Mouse (Mus musculus) kidney, embryonic 14.5 days (tissue): ENCODE measurements around the gene Gm49403. TPM values are rescaled to one million over a fixed set of nuclear protein-coding genes. Genes with fewer than 3 reads are reported as not detected.

Experiments
- ATAC-seq: fragments of 200-750 bp; cut with Nextera tagmentation; 2 replicates; pipeline ENCODE4 v1.8.0; 2017; ENCODE audit warnings: moderate number of reproducible peaks, mild to moderate bottlenecking, moderate TSS enrichment, moderate library complexity; ENCODE audit not compliant: low FRiP score, low TSS enrichment
- H3K27ac ChIP-seq: fragments of 300-500 bp; sonication (generic); 2 replicates; pipeline ENCODE4 v1.5.1; 2014; ENCODE audit warnings: low read depth, mild to moderate bottlenecking, low read length, moderate library complexity, mixed read lengths
- H3K27me3 ChIP-seq: fragments of 300-500 bp; sonication (generic); 2 replicates; pipeline ENCODE4 v1.6.1; 2014; ENCODE audit warnings: mild to moderate bottlenecking, low read length; ENCODE audit not compliant: control insufficient read depth, insufficient read depth
- H3K36me3 ChIP-seq: fragments of 300-500 bp; sonication (generic); 2 replicates; pipeline ENCODE4 v1.6.1; 2014; ENCODE audit warnings: low read length, mixed read lengths; ENCODE audit not compliant: control insufficient read depth, insufficient read depth
- H3K4me1 ChIP-seq: fragments of 300-500 bp; sonication (generic); 2 replicates; pipeline ENCODE4 v1.6.1; 2014; ENCODE audit warnings: low read length, mixed read lengths; ENCODE audit not compliant: control insufficient read depth, insufficient read depth
- H3K4me2 ChIP-seq: fragments of 300-500 bp; sonication (generic); replicated peaks from 2 replicates; pipeline ENCODE4 v1.6.1; 2014; ENCODE audit warnings: low read depth, mild to moderate bottlenecking, low read length
- H3K4me3 ChIP-seq: fragments of 300-500 bp; sonication (generic); 2 replicates; pipeline ENCODE4 v1.5.1; 2014; ENCODE audit warnings: mild to moderate bottlenecking, low read length
- H3K9ac ChIP-seq: fragments of 300-500 bp; sonication (generic); 2 replicates; pipeline ENCODE4 v1.6.1; 2014; ENCODE audit warnings: low read depth, mild to moderate bottlenecking, low read length, moderate library complexity
- H3K9me3 ChIP-seq: fragments of 300-500 bp; sonication (generic); 2 replicates; pipeline ENCODE4 v1.6.1; 2016; ENCODE audit warnings: low read length; ENCODE audit not compliant: control insufficient read depth
- WGBS: fragments of 180-500 bp; shearing (Covaris S2); extraction: QIAGEN DNeasy Blood & Tissue Kit; methylation state at CpG from one replicate; pipeline ENCODE4 v1.1.7; 2014; 5-methylcytosine and 5-hydroxymethylcytosine counted together
- polyA plus RNA-seq: library from polyadenylated mRNA; unstranded; fragments of >200 nt; fragmentation: Nextera tagmentation; extraction: Ambion mirVana; gene quantifications from 2 replicates; pipeline ENCODE4 v1.2.1, GENCODE M21; 2014

Gm49403 gene
- polyA plus RNA-seq, 1 experiment from 2014 or later, result not detected

- peaks cover 18% of the 10 kb centered on the region for H3K4me1 ChIP-seq
- H3K4me3 ChIP-seq, result peak overlapping the region; percentile 75
- H3K9ac ChIP-seq, result peak overlapping the region; percentile 91
- no peaks in the 10 kb centered on the region for H3K9me3 ChIP-seq
- peaks cover 41% of the 10 kb centered on the region for H3K36me3 ChIP-seq
- WGBS, result 8% methylated on average over 13 of the region's 13 CpGs
- H3K4me2 ChIP-seq, result peak overlapping the region; percentile 81
- peak overlapping the region; percentile 82 for H3K27ac ChIP-seq
- no peak for ATAC-seq
- no peaks in the 10 kb centered on the region for H3K27me3 ChIP-seq
These were observed 14.8 kb downstream of the Gm49403 start for GRCm38 (mm10) chr19:8898576-8898975.

GRCm38 (mm10) chr19:8899079-8899478 lies 15.3 kb downstream of the Gm49403 start:
- no peak overlapping the region for H3K27ac ChIP-seq
- H3K9me3 ChIP-seq, result no peaks in the 10 kb centered on the region
- no peaks in the 10 kb centered on the region for H3K27me3 ChIP-seq
- peak overlapping the region; percentile 91 for H3K9ac ChIP-seq
- ATAC-seq, result no peak
- H3K36me3 ChIP-seq, result peaks cover 45% of the 10 kb centered on the region
- H3K4me1 ChIP-seq, result peaks cover 15% of the 10 kb centered on the region
- peak overlapping the region; percentile 75 for H3K4me3 ChIP-seq
- 37% methylated on average over 3 of the region's 3 CpGs for WGBS
- H3K4me2 ChIP-seq, result peak overlapping the region; percentile 81

GRCm38 (mm10) chr19:8903412-8903811 lies 19.7 kb downstream of the Gm49403 start:
- H3K36me3 ChIP-seq, result peaks cover 65% of the 10 kb centered on the region
- WGBS, result 95% methylated on average over 5 of the region's 5 CpGs
- ATAC-seq, result no peak

GRCm38 (mm10) chr19:8908531-8908930 lies 24.8 kb downstream of the Gm49403 start:
- Histone ChIP-seq H3K9ac (no peak overlapping the region), H3K4me3 (no peak overlapping the region), H3K27me3 (no peaks in the 10 kb centered on the region), H3K4me2 (no peak overlapping the region), H3K4me1 (no peaks in the 10 kb centered on the region), H3K27ac (no peak overlapping the region), H3K36me3 (peaks cover 97% of the 10 kb centered on the region), H3K9me3 (no peaks in the 10 kb centered on the region)
- ATAC-seq, result no peak
- 85% methylated on average over 6 of the region's 6 CpGs for WGBS

More at GRCm38 (mm10) chr19:8903412-8903811, 19.7 kb downstream of the Gm49403 start:
- no peak overlapping the region for H3K4me2 ChIP-seq
- no peaks in the 10 kb centered on the region for H3K27me3 ChIP-seq
- H3K9ac ChIP-seq, result no peak overlapping the region
- peaks cover 5% of the 10 kb centered on the region for H3K4me1 ChIP-seq
- no peaks in the 10 kb centered on the region for H3K9me3 ChIP-seq
- H3K4me3 ChIP-seq, result no peak overlapping the region
- no peak overlapping the region for H3K27ac ChIP-seq

- ATAC-seq, result no peak
- no peaks in the 10 kb centered on the region for H3K4me1 ChIP-seq
- H3K27me3 ChIP-seq, result no peaks in the 10 kb centered on the region
- no peak overlapping the region for H3K27ac ChIP-seq
- H3K4me2 ChIP-seq, result no peak overlapping the region
- no peaks in the 10 kb centered on the region for H3K9me3 ChIP-seq
- no peak overlapping the region for H3K4me3 ChIP-seq
- H3K9ac ChIP-seq, result no peak overlapping the region
- peaks cover 100% of the 10 kb centered on the region for H3K36me3 ChIP-seq
- WGBS, result 88% methylated on average over 5 of the region's 5 CpGs
These were observed 28.1 kb downstream of the Gm49403 start for GRCm38 (mm10) chr19:8911810-8912209.

GRCm38 (mm10) chr19:8914212-8914611 lies 30.5 kb downstream of the Gm49403 start:
- Histone ChIP-seq H3K27me3 (no peaks in the 10 kb centered on the region), H3K9ac (no peak overlapping the region), H3K9me3 (no peaks in the 10 kb centered on the region), H3K36me3 (peaks cover 80% of the 10 kb centered on the region), H3K4me2 (no peak overlapping the region), H3K27ac (no peak overlapping the region), H3K4me1 (no peaks in the 10 kb centered on the region), H3K4me3 (no peak overlapping the region)
- WGBS, result 97% methylated on average over 3 of the region's 3 CpGs
- ATAC-seq, result no peak

GRCm38 (mm10) chr19:8919000-8919399 lies 35.3 kb downstream of the Gm49403 start:
- no peak for ATAC-seq
- no peak overlapping the region for H3K27ac ChIP-seq
- H3K9me3 ChIP-seq, result no peaks in the 10 kb centered on the region
- H3K4me2 ChIP-seq, result no peak overlapping the region
- 96% methylated on average over 3 of the region's 3 CpGs for WGBS
- H3K4me3 ChIP-seq, result no peak overlapping the region
- peaks cover 36% of the 10 kb centered on the region for H3K36me3 ChIP-seq
- no peaks in the 10 kb centered on the region for H3K27me3 ChIP-seq
- H3K4me1 ChIP-seq, result peaks cover 10% of the 10 kb centered on the region; the same call in 1 of the 2 replicates
- H3K9ac ChIP-seq, result no peak overlapping the region

- H3K4me3 ChIP-seq, result peak overlapping the region; percentile 72; the same call in 1 of the 2 replicates
- peak overlapping the region; percentile 68; the same call in 1 of the 2 replicates for H3K9ac ChIP-seq
- peak overlapping the region; percentile 68 for H3K4me2 ChIP-seq
- H3K4me1 ChIP-seq, result peaks cover 10% of the 10 kb centered on the region; the same call in 1 of the 2 replicates
- H3K27ac ChIP-seq, result peak overlapping the region; percentile 82
- no peak; the same call in 1 of the 2 replicates for ATAC-seq
- no peaks in the 10 kb centered on the region for H3K27me3 ChIP-seq
- H3K36me3 ChIP-seq, result peaks cover 32% of the 10 kb centered on the region
- H3K9me3 ChIP-seq, result no peaks in the 10 kb centered on the region
- WGBS, result 63% methylated on average over 6 of the region's 6 CpGs
These were observed 35.9 kb downstream of the Gm49403 start for GRCm38 (mm10) chr19:8919684-8920072.

- Histone ChIP-seq H3K9ac (peak within 1 kb of the TSS; percentile 68), H3K36me3 (peaks cover 27% of the 10 kb centered on the region), H3K27ac (peak within 1 kb of the TSS; percentile 82), H3K4me1 (peaks cover 10% of the 10 kb centered on the region; the same call in 1 of the 2 replicates), H3K4me2 (peak within 1 kb of the TSS; percentile 68), H3K27me3 (no peaks in the 10 kb centered on the region), H3K4me3 (peak within 1 kb of the TSS; percentile 72), H3K9me3 (no peaks in the 10 kb centered on the region)
- ATAC-seq, result peak; percentile 98
- WGBS, result 2% methylated on average over 47 of the region's 50 CpGs
These were observed 36.5 kb downstream of the Gm49403 start, which contains the start of gene B3gat3 for GRCm38 (mm10) chr19:8920073-8920736. TSS of gene B3gat3 (plus strand) at chr19:8920374.
